Mouse (Mus musculus): ENCODE measurements around the gene Zfp850. TPM values are rescaled to one million over a fixed set of nuclear protein-coding genes. Genes with fewer than 3 reads are reported as not detected.
"Not testable (repeated sequence)": the region's sequence is repeated elsewhere in the genome, so short reads cannot be mapped to it uniquely, and the experiment has no call there.

The Zfp850 gene
- total RNA-seq (2021): 1 to 10 TPM; 4.7 to 4.9 TPM
- long read RNA-seq, experiment 1, full-length matches to known transcripts: 2 of 12 reads
- long read RNA-seq, experiment 1, partial matches to known transcripts: 0 of 12 reads
- long read RNA-seq, experiment 1, other reads (novel, unspliced or antisense): 10 of 12 reads
- long read RNA-seq, experiment 2, full-length matches to known transcripts: 1 of 24 reads
- long read RNA-seq, experiment 2, partial matches to known transcripts: 0 of 24 reads
- long read RNA-seq, experiment 2, other reads (novel, unspliced or antisense): 23 of 24 reads

DNA sequence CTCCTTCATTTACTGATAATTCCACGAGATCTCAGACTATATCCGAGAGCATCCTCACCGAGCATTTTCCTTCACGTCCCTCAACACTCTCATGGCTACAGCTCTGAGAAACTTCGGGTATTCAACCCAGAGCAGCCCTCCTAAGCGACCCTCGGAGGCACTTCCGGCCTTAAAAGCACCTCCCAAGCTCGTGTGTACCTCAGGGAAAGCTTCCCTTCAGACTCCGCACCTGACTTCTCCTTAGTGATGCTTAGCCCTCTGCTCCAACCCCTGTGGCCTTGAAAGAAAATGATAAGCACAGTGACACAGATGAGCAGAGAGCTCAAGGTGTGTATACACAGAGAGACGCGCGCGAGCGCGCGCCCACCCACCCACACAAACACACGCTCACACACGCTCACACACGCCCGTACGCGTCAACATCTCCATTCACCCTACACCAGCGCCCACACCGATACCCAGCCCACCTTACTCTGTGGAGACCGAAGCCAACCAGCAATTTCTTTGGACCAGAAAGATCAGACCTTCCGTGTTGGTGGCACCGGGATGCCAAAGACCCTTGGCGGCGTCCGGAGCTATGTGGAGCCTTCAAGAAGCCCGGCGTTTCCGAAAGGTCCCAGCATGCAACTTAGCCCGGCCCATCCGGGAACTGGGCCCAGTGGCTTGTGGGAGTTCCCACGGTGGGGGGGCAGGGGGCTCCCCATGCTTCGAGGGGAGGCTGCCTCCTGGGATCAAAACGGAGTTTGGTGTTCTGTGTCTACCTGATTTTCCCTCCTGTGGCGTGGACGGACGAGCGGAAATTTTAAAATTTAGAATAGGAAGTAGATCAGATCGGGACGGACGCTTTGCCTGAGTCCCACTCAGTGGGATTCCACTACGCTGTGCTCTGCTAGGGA, at the start of gene Zfp850:
Gene Zfp850 (minus strand): TSS at position 567 of the 896 bp plus-strand sequence.
- peak; percentile 77 to 79 for DNase-seq (ENCODE audit: low spot score in 2 of 2)

DNA sequence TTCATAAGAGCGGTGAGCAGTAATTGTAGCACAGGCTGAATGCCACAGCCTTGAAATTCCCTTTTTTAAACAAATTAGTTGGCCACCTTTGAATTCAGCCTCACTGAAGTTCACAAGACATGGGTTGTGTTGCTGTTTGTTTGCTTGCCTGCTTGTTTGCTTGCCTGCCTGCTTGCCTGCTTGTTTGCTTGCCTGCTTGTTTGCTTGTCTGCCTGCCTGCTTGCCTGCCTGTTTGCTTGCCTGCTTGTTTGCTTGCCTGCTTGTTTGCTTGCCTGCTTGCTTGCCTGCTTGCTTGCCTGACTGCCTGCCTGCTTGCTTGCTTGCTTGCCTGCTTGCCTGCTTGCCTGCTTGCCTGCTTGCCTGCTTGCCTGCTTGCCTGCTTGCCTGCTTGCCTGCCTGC, 46.1 kb upstream of the Zfp850 start:
- no peak for DNase-seq (ENCODE audit: low spot score in 2 of 2)

DNA sequence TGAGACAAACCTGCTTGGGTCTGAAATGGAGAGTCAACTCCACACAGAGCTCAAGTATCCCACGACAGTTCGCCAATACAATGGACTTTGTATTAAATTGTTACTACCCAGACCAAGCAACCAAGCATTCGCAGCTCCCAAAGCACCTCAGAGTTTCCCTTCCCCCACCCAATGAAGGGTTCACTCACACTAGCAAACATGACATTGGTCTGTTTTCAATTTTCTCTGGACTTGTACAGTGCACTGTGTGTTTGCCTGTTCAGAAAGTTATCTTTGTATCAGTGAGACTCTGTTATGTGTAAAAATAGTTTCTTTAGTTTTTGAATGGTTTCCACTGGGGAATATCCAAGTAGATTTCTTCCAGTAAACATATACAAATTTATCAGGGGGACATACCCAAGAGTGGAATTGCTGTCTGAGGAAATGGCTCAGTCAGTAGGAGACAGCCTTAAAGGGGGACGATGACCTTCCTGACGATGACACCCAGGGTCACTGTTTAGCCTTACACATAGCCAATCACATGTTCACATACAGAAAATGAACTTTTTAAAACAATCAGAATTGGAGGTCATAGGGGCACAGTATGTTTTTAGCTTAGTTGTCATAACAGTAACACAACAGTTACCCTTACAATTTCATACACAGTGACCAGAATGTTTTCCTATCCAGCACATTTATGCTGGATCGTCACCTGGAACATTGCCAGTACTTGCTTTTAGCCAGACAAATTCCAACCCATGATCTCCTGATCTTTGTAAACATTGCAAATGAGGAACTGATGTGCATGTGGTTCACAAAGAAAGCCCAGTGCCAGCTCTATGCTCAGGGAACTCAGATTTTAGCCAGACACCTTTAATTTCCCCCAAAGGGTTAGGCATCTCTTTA, 39.4 kb upstream of the Zfp850 start:
- DNase-seq (ENCODE audit: low spot score in 2 of 2): no peak

DNA sequence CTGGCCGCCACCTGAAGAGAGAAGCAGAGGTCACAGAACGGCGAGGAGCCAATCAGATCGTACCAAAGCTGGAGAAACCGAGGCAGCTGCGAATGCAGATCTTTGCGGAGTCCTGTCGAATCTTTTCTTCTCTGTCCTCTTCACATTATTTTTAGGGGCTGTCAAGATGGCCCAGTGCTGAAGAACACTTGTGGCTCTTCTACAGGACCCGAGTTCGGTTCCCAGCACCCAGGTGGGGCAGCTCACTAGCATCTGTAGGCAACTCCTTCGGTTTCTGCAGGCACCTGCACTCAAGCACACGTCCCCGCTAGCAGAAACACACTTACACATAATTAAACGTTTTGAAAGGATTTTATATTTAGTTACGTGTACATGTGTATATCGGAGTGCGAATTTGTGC, 36.7 kb upstream of the Zfp850 start:
- no peak for DNase-seq (ENCODE audit: low spot score in 2 of 2)

DNA sequence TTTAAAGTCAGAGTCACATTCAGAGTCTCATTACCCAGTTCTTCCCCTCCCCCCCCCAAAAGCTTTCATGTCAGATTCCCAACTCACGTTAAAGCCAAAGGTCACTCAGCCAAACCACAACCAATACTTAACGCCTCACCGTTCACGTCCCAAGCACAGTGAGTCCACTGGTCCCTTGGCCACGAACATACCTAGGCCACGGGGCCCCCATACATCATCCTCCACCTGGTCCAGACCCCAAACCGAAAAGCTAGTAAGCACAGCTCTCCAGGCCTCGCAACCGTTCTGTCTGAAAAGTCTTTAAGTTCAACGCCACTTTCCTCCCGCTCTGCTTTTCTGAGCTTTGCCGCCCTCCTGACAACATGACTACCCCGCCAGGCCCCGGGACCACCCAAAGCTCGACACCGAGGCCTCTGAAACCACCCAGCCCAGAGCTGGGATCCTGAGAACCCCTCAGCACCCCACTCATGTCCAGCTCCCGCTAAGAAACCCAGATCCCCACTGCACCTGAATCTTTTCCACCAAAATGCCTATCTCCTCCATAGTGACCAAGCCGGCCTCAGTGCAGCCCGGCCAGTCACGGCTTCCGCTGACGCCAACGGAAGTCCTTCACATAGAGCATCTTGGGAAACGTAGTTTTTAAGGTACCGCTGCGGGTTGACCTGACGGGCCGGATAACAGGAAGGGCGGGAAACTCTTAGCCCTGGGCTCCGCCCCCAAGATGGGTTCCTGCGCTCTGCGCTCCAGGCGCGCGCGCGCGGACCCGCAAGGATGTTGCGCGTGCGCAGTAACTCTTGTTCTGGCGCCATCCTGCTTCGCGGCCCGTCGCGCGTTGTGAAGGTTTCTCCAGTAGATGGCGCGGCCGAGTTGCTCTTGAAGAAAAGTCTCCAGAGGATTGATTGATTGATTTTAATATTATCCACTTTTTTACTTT, 35.8 kb upstream of the Zfp850 start, which contains the start of gene Psmc4:
Gene Psmc4 (minus strand): TSS at position 626 of the 934 bp plus-strand sequence.
- DNase-seq (ENCODE audit: low spot score in 2 of 2): peak; percentile 98 to 99

DNA sequence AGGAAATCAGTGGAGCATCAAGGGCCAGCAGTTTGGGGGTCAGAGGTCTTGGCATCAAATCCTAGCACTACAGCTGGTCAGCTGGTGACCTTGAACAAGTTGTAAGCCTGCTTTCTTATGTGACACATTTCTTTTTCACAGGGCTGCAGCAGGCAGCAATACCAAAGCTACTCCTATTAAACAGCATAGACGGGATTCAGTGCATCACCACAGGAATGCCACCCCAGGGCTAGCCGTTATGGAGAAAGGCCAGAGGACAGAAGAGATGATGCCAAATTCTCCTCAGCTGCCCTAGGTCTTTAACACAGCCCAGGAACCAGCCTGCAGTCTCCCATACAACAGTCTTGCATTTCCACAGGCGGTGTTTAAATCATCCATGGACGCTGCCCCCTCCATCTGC, 30.6 kb upstream of the Zfp850 start:
- no peak for DNase-seq (ENCODE audit: low spot score in 2 of 2)

DNA sequence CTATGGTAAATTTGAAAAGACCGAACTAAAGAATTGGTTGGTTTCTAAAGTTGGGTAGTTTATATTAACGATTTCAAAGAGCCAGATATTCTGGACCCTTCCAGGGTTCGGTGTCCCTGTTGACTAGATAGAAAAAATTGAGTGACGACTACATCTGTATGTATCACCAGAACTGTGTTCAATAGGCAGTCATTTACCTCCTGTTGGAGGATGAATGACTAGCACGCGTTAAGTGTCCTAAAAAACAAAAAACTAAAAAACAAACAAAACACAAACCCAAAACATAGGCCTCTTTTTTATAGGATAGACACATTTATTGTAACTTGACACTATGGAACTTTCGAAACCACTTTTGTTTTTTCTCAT, 513 bp upstream of the Zfp850 start:
- DNase-seq (ENCODE audit: low spot score in 2 of 2): no peak

DNA sequence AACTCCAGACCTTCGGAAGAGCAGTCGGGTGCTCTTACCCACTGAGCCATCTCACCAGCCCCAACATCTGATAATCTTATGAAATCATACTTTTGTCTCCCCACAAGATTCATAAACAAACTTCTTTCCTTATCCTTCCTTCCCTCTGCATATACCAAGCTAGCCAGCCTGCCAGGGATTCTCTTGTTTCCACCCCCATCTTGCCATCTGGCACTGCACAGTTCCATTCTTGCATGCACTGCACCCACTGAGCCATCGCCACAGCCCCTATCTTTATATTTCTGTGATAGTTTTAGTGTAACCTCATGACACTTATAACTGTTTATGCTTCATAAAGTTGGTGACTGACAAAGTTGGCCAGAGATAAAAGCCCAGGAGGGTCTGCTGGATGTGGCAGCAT, 3.6 kb downstream of the Zfp850 start:
- peak in 1 of 2 experiments; percentile 37 for DNase-seq (ENCODE audit: low spot score in 2 of 2)

DNA sequence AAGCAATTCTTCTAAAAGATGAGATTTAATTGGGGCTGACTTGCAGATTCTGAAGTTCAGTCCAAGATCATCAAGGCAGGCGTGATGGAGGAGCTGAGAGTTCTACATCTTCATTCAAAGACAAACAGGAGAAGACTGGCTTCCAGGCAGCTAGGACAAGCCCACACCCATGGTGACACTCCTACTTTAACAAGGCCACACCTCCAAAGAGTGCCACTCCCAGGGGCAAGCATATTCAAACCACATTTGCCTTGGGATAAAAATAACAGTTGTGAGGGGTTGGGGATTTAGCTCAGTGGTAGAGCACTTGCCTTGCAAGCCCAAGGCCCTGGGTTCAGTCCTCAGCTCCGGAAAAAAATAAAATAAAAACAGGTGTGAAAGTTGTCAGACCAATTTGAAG, 31.7 kb downstream of the Zfp850 start:
- DNase-seq (ENCODE audit: low spot score in 2 of 2): no peak

DNA sequence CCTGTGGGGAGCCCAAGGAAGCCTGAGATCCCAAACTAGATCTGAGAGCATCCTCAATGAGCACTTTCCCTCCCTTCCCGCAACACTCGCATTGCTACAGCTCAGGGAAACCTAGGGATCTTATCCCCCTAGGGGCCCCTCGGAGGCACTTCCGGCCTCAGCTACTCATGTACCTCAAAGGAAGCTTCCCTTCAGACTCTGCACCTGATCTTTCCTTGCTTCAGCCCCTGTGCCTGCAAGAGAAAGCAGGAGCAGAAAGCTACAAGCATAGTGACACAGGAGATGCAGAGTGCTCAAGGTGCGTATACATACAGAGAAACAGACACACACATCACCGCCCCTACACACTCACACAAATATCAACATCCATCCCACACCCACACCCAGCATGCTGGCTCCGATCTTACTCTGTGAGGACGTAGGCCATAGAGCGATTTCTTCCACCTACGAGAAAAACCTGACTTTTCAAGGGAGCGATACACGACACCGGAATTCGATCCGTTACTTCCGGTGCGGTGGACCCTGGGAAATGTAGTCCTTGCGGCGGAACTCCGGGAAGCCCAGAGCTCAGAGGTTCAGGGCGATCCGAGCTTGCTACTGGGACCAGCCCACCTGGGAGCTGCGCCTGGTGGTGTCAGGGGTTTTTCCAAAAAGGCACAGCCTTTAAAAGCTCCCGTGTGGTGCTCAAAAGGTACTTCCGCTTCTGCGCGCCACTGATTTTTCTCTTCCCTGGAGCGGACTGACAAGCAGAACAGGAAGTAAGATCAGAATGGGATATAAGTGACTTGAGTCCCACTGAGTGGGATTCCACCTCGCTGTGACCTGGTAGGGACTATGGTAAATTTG, 35.0 kb downstream of the Zfp850 start, which contains the start of gene Zfp780b:
Gene Zfp780b (minus strand): TSS at position 489 of the 846 bp plus-strand sequence.
- DNase-seq (ENCODE audit: low spot score in 2 of 2): peak; percentile 71 to 74

DNA sequence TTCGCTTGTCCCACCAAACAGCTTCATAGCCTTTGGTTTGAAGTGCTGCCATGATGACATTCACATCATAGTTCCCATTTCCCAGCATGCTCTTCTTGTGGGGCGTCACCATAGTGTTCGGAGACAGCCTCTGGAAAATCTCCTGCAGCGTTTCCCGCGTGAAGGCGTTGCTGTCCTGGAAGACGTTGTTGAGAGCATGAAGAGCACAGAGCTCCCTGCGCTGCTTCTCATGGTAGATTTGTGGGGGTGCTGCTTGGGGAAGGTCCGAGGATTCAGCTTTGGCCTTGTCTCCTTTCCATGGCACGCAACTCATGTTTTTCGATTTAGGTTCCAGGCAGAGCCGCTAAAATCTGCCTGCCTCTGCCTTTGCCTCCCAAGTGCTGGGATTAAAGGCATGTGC, 64.5 kb downstream of the Zfp850 start:
- not testable (repeated sequence) for DNase-seq (ENCODE audit: low spot score in 2 of 2)

DNA sequence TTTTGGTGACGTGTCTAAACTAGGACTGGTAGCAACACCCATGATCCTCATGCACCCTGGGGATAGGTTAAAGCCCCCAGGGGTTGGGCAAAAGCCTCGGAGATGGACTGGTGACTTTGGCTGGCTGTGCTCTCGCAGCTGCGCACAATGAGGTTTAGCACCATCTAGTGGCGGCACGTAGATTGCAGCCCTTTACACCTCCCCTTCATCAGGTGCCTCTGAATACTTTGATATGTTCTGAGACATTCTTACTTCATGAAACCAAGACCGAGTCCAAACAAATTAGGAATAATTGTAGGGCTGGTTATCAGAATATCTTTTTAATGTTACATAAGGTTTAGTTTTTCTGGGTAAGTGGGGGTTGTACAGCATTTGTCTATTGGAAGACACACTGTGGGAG, 72.0 kb downstream of the Zfp850 start:
- peak in 1 of 2 experiments; percentile 10 for DNase-seq (ENCODE audit: low spot score in 2 of 2)

Other genes starting within 250 kb of the Zfp850 start
- gene Zfp626, start 206.9 kb downstream of the Zfp850 start, total RNA-seq (2021): 1 to 10 TPM; 7.2 to 9.0 TPM
- 1 to 10 TPM; 3.7 to 4.1 TPM for gene Zfp59, start 175.5 kb downstream of the Zfp850 start, total RNA-seq (2021)
- gene Zfp607a, start 156.6 kb downstream of the Zfp850 start, total RNA-seq (2021): 1 to 10 TPM; 2.2 TPM
- gene Zfp974, start 84.7 kb downstream of the Zfp850 start, total RNA-seq (2021): 10 to 100 TPM; 14.2 to 16.5 TPM
- 10 to 100 TPM; 20.5 to 21.0 TPM for gene Zfp780b, start 34.9 kb downstream of the Zfp850 start, total RNA-seq (2021)
- 100 to 1,000 TPM; 121 to 126 TPM for gene Psmc4, start 36.0 kb upstream of the Zfp850 start, total RNA-seq (2021)
- gene Fcgbp, start 57.1 kb upstream of the Zfp850 start, total RNA-seq (2021): 1 to 10 TPM; 1.3 to 2.2 TPM
- gene 9530053A07Rik, start 115.4 kb upstream of the Zfp850 start, total RNA-seq (2021): under 1 TPM; 0.05 to 0.12 TPM
- 10 to 100 TPM; 53.0 to 58.7 TPM for gene Fbl, start 155.6 kb upstream of the Zfp850 start, total RNA-seq (2021)
- gene Dyrk1b, start 165.4 kb upstream of the Zfp850 start, total RNA-seq (2021): 10 to 100 TPM; 37.5 to 43.5 TPM